Mouse (Mus musculus) MEL (cell line): ENCODE data around the gene Dspp. TPM values are rescaled to one million over a fixed set of nuclear protein-coding genes. Genes with fewer than 3 reads are reported as not detected.

Source experiments
- DNase-seq: peaks from one replicate; pipeline ENCODE4 v3.0.0; 2011; ENCODE audit warnings: low read depth, low spot score
- H3K27ac ChIP-seq: 2 replicates; pipeline ENCODE4 v1.5.1; 2012; ENCODE audit warnings: low read depth, mild to moderate bottlenecking, control low read depth, low read length, moderate library complexity; ENCODE audit not compliant: control insufficient read depth
- H3K27me3 ChIP-seq, 2 experiments: fragments of 150-350 bp in 1 of 2; sonication (generic) in 1 of 2; 2 replicates each; pipeline ENCODE4 v1.6.1; 2012; ENCODE audit warnings: low read length in 2 of 2, mild to moderate bottlenecking in 2 of 2, improper control_type of control experiment in 1 of 2, moderate library complexity in 1 of 2; ENCODE audit not compliant: insufficient read depth in 2 of 2, control insufficient read depth in 1 of 2
- H3K36me3 ChIP-seq, 2 experiments: 2 replicates each; pipeline ENCODE4 v1.6.1; 2012 to 2014; ENCODE audit warnings: low read length in 2 of 2, improper control_type of control experiment in 1 of 2, inconsistent platforms in 1 of 2, mild to moderate bottlenecking in 1 of 2; ENCODE audit not compliant: insufficient read depth in 2 of 2, control insufficient read depth in 1 of 2
- H3K4me1 ChIP-seq, 2 experiments: fragments of 150-350 bp in 1 of 2; sonication (generic) in 1 of 2; 2 replicates each; pipeline ENCODE4 v1.6.1; 2012; ENCODE audit warnings: low read length in 2 of 2, improper control_type of control experiment in 1 of 2, mild to moderate bottlenecking in 1 of 2; ENCODE audit not compliant: insufficient read depth in 2 of 2, control insufficient read depth in 1 of 2
- H3K4me3 ChIP-seq, 2 experiments: fragments of 150-350 bp in 1 of 2; sonication (generic) in 1 of 2; 2 replicates each; pipeline ENCODE4 v1.5.1; 2012; ENCODE audit warnings: low read depth in 2 of 2, low read length in 2 of 2, mild to moderate bottlenecking in 2 of 2, moderate library complexity in 2 of 2, control low read depth in 1 of 2, improper control_type of control experiment in 1 of 2; ENCODE audit not compliant: control insufficient read depth in 1 of 2, insufficient read depth in 1 of 2
- H3K79me2 ChIP-seq: 2 replicates; pipeline ENCODE4 v1.6.1; 2012; ENCODE audit warnings: mild to moderate bottlenecking, low read length, moderate library complexity; ENCODE audit not compliant: control insufficient read depth, poor library complexity, insufficient read depth
- H3K9ac ChIP-seq: 2 replicates; pipeline ENCODE4 v1.6.1; 2012; ENCODE audit warnings: low read depth, mild to moderate bottlenecking, control low read depth, low read length, moderate library complexity; ENCODE audit not compliant: control insufficient read depth, poor library complexity, severe bottlenecking
- H3K9me3 ChIP-seq: fragments of 150-350 bp; sonication (generic); replicated peaks from 2 replicates; pipeline ENCODE4 v1.6.1; 2012; ENCODE audit warnings: mild to moderate bottlenecking, low read length, improper control_type of control experiment, moderate library complexity; ENCODE audit not compliant: insufficient read depth
- CHD1 ChIP-seq: IDR thresholded peaks from 2 replicates; pipeline ENCODE4 v1.6.1; 2012; ENCODE audit warnings: low read depth, mild to moderate bottlenecking, inconsistent platforms, low read length, improper control_type of control experiment
- CTCF ChIP-seq, 3 experiments: IDR thresholded peaks in 2 of 3; conservative IDR thresholded peaks in 1 of 3; 2 replicates each; pipeline ENCODE4 v1.5.1; 2011 to 2012; ENCODE audit warnings: low read length in 3 of 3, low read depth in 2 of 3, mild to moderate bottlenecking in 2 of 3, improper control_type of control experiment in 1 of 3, inconsistent platforms in 1 of 3, mixed read lengths in 1 of 3, moderate library complexity in 1 of 3; ENCODE audit not compliant: control insufficient read depth in 1 of 3, insufficient read depth in 1 of 3, poor library complexity in 1 of 3, severe bottlenecking in 1 of 3
- E2F4 ChIP-seq: IDR thresholded peaks from 2 replicates; pipeline ENCODE4 v1.6.1; 2011; ENCODE audit warnings: low read depth, low read length, improper control_type of control experiment, borderline replicate concordance
- ELF1 ChIP-seq: IDR thresholded peaks from 2 replicates; pipeline ENCODE4 v1.6.1; 2014; ENCODE audit warnings: low read depth, mild to moderate bottlenecking, inconsistent platforms, low read length, improper control_type of control experiment, moderate library complexity
- EP300 ChIP-seq, 2 experiments: IDR thresholded peaks; 2 replicates each; pipeline ENCODE4 v1.6.1; 2011; ENCODE audit warnings: improper control_type of control experiment in 2 of 2, low read length in 2 of 2, low read depth in 1 of 2, mild to moderate bottlenecking in 1 of 2
- ETS1 ChIP-seq: IDR thresholded peaks from 2 replicates; pipeline ENCODE4 v1.6.1; 2012; ENCODE audit warnings: low read depth, mild to moderate bottlenecking, inconsistent platforms, low read length, improper control_type of control experiment, moderate library complexity
- GATA1 ChIP-seq: IDR thresholded peaks from 2 replicates; pipeline ENCODE4 v1.6.1; 2011; ENCODE audit warnings: low read depth, low read length, improper control_type of control experiment
- HCFC1 ChIP-seq: IDR thresholded peaks from 2 replicates; pipeline ENCODE4 v1.6.1; 2012; ENCODE audit warnings: low read depth, mild to moderate bottlenecking, inconsistent platforms, low read length, improper control_type of control experiment, moderate library complexity
- JUND ChIP-seq: IDR thresholded peaks from 2 replicates; pipeline ENCODE4 v1.6.1; 2011; ENCODE audit warnings: low read depth, mild to moderate bottlenecking, improper control_type of control experiment, low read length
- MAX ChIP-seq: IDR thresholded peaks from 2 replicates; pipeline ENCODE4 v1.6.1; 2011; ENCODE audit warnings: low read length, improper control_type of control experiment
- MXI1 ChIP-seq: IDR thresholded peaks from 2 replicates; pipeline ENCODE4 v1.6.1; 2011; ENCODE audit warnings: mild to moderate bottlenecking, low read depth, low read length, improper control_type of control experiment
- MYB ChIP-seq: IDR thresholded peaks from 2 replicates; pipeline ENCODE4 v1.6.1; 2011; ENCODE audit warnings: mild to moderate bottlenecking, low read depth, low read length, improper control_type of control experiment
- NELFE ChIP-seq: IDR thresholded peaks from 2 replicates; pipeline ENCODE4 v1.6.1; 2011; ENCODE audit warnings: low read depth, low read length, improper control_type of control experiment
- NRF1 ChIP-seq: IDR thresholded peaks from 2 replicates; pipeline ENCODE4 v1.6.1; 2014; ENCODE audit warnings: low read depth, mild to moderate bottlenecking, inconsistent platforms, low read length, improper control_type of control experiment, moderate library complexity; ENCODE audit not compliant: poor library complexity, insufficient read depth, severe bottlenecking
- POLR2A ChIP-seq, 2 experiments: IDR thresholded peaks; 2 replicates each; pipeline ENCODE4 v1.6.1; 2011 to 2012; ENCODE audit warnings: low read length in 2 of 2, mild to moderate bottlenecking in 2 of 2, control low read depth in 1 of 2, improper control_type of control experiment in 1 of 2, low read depth in 1 of 2, moderate library complexity in 1 of 2; ENCODE audit not compliant: control insufficient read depth in 1 of 2, insufficient read depth in 1 of 2, poor library complexity in 1 of 2
- POLR2AphosphoS2 ChIP-seq: IDR thresholded peaks from 2 replicates; pipeline ENCODE4 v1.6.1; 2011; ENCODE audit warnings: low read length, improper control_type of control experiment
- RAD21 ChIP-seq: IDR thresholded peaks from 2 replicates; pipeline ENCODE4 v1.6.1; 2011; ENCODE audit warnings: mild to moderate bottlenecking, low read depth, low read length, improper control_type of control experiment
- RCOR1 ChIP-seq: IDR thresholded peaks from 2 replicates; pipeline ENCODE4 v1.6.1; 2012; ENCODE audit warnings: low read depth, mild to moderate bottlenecking, inconsistent platforms, low read length, improper control_type of control experiment
- SIN3A ChIP-seq: IDR thresholded peaks from 2 replicates; pipeline ENCODE4 v1.6.1; 2012; ENCODE audit warnings: low read length, improper control_type of control experiment, inconsistent platforms
- SMC3 ChIP-seq: IDR thresholded peaks from 2 replicates; pipeline ENCODE4 v1.6.1; 2011; ENCODE audit warnings: low read depth, low read length, improper control_type of control experiment
- TAL1 ChIP-seq: IDR thresholded peaks from 2 replicates; pipeline ENCODE4 v1.6.1; 2012; ENCODE audit warnings: mild to moderate bottlenecking, inconsistent platforms, low read length, moderate library complexity, mixed read lengths
- TBP ChIP-seq: IDR thresholded peaks from 2 replicates; pipeline ENCODE4 v1.8.0; 2011; ENCODE audit warnings: low read depth, low read length, improper control_type of control experiment
- TCF12 ChIP-seq: IDR thresholded peaks from 2 replicates; pipeline ENCODE4 v1.6.1; 2014; ENCODE audit warnings: low read depth, mild to moderate bottlenecking, inconsistent platforms, low read length, improper control_type of control experiment, moderate library complexity
- UBTF ChIP-seq: IDR thresholded peaks from 2 replicates; pipeline ENCODE4 v1.6.1; 2012; ENCODE audit warnings: low read depth, mild to moderate bottlenecking, inconsistent platforms, low read length, improper control_type of control experiment, moderate library complexity, borderline replicate concordance; ENCODE audit not compliant: insufficient read depth
- ZC3H11A ChIP-seq: IDR thresholded peaks from 2 replicates; pipeline ENCODE4 v1.6.1; 2012; ENCODE audit warnings: low read depth, mild to moderate bottlenecking, inconsistent platforms, low read length, improper control_type of control experiment
- ZMIZ1 ChIP-seq: IDR thresholded peaks from 2 replicates; pipeline ENCODE4 v1.6.1; 2012; ENCODE audit warnings: low read depth, mild to moderate bottlenecking, inconsistent platforms, low read length, improper control_type of control experiment, moderate library complexity
- ZNF384 ChIP-seq: IDR thresholded peaks from 2 replicates; pipeline ENCODE4 v1.6.1; 2012; ENCODE audit warnings: low read depth, mild to moderate bottlenecking, inconsistent platforms, low read length, improper control_type of control experiment
- polyA plus RNA-seq, 2 experiments: library from polyadenylated mRNA; stranded (reverse) in 1 of 2; unstranded in 1 of 2; fragments of >175 nt in 1 of 2; fragments of >200 nt in 1 of 2; gene quantifications; 2 replicates each; pipeline versions ENCODE4 v1.2.1 to v1.2.4; 2012; ENCODE audit warnings: low replicate concordance in 2 of 2, low read depth in 1 of 2; ENCODE audit not compliant: insufficient read length in 2 of 2, insufficient read depth in 1 of 2, missing spikeins in 1 of 2
- total RNA-seq: library from RNA; depleted of rRNA; stranded (reverse); fragments of 300-350 nt; gene quantifications from 2 replicates; pipeline ENCODE4 v1.2.3, GENCODE M21; 2012

Dspp gene
- total and polyA plus RNA-seq, 3 experiments, result not detected

DNA sequence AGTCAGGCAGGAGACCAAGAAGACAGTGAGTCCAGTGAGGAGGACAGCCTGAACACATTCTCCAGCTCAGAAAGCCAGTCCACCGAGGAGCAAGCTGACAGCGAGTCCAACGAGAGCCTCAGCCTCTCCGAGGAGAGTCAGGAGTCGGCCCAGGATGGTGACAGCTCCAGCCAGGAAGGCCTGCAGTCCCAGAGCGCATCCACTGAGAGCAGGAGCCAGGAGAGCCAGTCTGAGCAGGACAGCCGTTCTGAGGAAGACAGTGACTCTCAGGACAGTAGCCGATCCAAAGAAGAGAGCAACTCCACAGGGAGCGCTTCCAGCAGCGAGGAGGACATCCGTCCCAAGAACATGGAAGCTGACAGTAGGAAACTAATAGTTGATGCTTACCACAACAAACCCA is 42.0 kb downstream of the Dspp start:
- no peaks in the 10 kb centered on the region for H3K79me2 ChIP-seq
- no peaks in the 10 kb centered on the region for H3K27me3 ChIP-seq
- no peak overlapping the region for H3K9ac ChIP-seq
- no peaks in the 10 kb centered on the region for H3K4me1 ChIP-seq
- no peak overlapping the region for H3K27ac ChIP-seq
- H3K4me3 ChIP-seq, result no peak overlapping the region
- no peaks in the 10 kb centered on the region for H3K9me3 ChIP-seq
- H3K36me3 ChIP-seq, result no peaks in the 10 kb centered on the region
- no peak for TF ChIP-seq ELF1
- no peak for TF ChIP-seq CHD1
- TF ChIP-seq TBP, result no peak
- TF ChIP-seq TCF12, result no peak
- no peak for DNase-seq

DNA sequence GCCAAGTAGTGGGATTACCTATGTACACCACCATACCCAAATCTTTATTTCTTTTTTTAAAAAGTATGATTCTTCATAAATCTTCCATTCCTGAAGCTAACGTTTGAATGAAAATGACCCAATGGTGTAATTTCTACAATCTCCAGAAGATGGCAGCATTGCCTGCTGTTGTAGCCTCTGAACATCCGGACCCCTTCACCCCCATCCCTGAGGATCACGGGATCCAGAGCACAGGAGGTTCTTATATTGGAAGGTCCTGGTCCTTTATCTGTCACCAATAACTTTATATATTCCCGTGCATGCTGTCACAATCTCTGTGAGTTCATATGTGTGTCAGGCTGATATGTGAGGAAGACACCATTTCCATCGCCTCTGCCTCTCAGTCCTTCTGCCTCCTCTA is 48.4 kb downstream of the Dspp start:
- Histone ChIP-seq H3K4me3 (no peak overlapping the region), H3K27ac (no peak overlapping the region), H3K27me3 (no peaks in the 10 kb centered on the region; a peak in 1 of 4 replicates), H3K79me2 (no peaks in the 10 kb centered on the region), H3K36me3 (no peaks in the 10 kb centered on the region), H3K9ac (no peak overlapping the region), H3K4me1 (no peaks in the 10 kb centered on the region), H3K9me3 (no peaks in the 10 kb centered on the region)
- TF ChIP-seq GATA1 (no peak), RAD21 (peak; percentile 64), CTCF (IDR thresholded peaks at IDR 0.05 in 2 of 3, conservative IDR thresholded peaks at IDR 0.05 in 1 of 3; ENCODE audit: control insufficient read depth in 1 of 3, insufficient read depth in 1 of 3, low read depth in 2 of 3, low read length in 3 of 3, poor library complexity in 1 of 3, severe bottlenecking in 1 of 3) (peak; percentile 42 to 56 (median 54)), MAX (no peak), POLR2AphosphoS2 (no peak), EP300 (IDR thresholded peaks at IDR 0.05; ENCODE audit: low read depth in 1 of 2, low read length in 2 of 2) (no peak), RCOR1 (no peak), TCF12 (no peak), ZC3H11A (peak; percentile 33; the same call in 1 of the 2 replicates), UBTF (no peak), SMC3 (peak; percentile 49)
- DNase-seq, result peak; percentile 9

DNA sequence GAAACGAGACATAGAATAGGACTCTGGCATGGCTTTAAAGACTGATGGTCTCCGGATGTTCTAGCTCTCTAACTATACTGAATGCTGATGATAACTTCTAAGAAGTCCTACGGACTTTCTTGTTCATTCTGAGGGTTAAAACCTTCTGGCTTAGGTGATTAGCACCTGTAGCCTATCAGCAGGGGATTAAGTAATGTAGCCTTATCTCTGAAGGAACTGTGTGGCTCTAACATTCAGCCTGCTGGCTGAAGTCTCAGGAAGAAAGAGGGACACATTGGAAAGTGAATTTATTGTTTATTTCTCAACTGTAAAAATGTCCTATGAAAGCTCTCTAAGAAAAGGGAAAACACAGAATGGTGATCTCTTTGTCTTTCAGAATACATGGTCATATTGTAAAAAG is 53.8 kb downstream of the Dspp start:
- Histone ChIP-seq H3K9me3 (no peaks in the 10 kb centered on the region), H3K4me1 (no peaks in the 10 kb centered on the region)
- TF ChIP-seq HCFC1 (no peak), UBTF (no peak), CTCF (IDR thresholded peaks at IDR 0.05 in 2 of 3, conservative IDR thresholded peaks at IDR 0.05 in 1 of 3; ENCODE audit: control insufficient read depth in 1 of 3, insufficient read depth in 1 of 3, low read depth in 2 of 3, low read length in 3 of 3, poor library complexity in 1 of 3, severe bottlenecking in 1 of 3) (no peak), CHD1 (no peak), ZMIZ1 (no peak), NRF1 (no peak), TAL1 (no peak), MYB (no peak), POLR2A (IDR thresholded peaks at IDR 0.05; ENCODE audit: control insufficient read depth in 1 of 2, insufficient read depth in 1 of 2, low read depth in 1 of 2, low read length in 2 of 2, poor library complexity in 1 of 2) (no peak), SIN3A (no peak), TCF12 (no peak), ETS1 (no peak), EP300 (IDR thresholded peaks at IDR 0.05; ENCODE audit: low read depth in 1 of 2, low read length in 2 of 2) (no peak), GATA1 (no peak), MXI1 (no peak), NELFE (no peak), E2F4 (no peak), JUND (no peak), ZNF384 (no peak)

More for the DNA sequence above, 53.8 kb downstream of the Dspp start:
- no peaks in the 10 kb centered on the region for H3K79me2 ChIP-seq
- H3K9ac ChIP-seq, result no peak overlapping the region
- no peak for DNase-seq
- H3K27ac ChIP-seq, result no peak overlapping the region
- H3K4me3 ChIP-seq, result no peak overlapping the region
- H3K36me3 ChIP-seq, result no peaks in the 10 kb centered on the region
- H3K27me3 ChIP-seq, result no peaks in the 10 kb centered on the region; a peak in 2 of 4 replicates
